In genomic region chr8:9978475-9979230, GRCm38 (mm10) we compare ENCODE assay signal across 8 mouse cellular contexts. TPM values are rescaled to one million over a fixed set of nuclear protein-coding genes. Genes with fewer than 3 reads are reported as not detected.
A peak's percentile ranks its signal among the peaks of the same experiment; 100 is the strongest.
DNase-seq lines count a peak whose midpoint lies in the region; ATAC-seq lines count a peak whose summit lies in the region.

No protein-coding gene starts in this region.

- H3K27ac ChIP-seq in lung, embryonic 15.5 days: no peak overlapping the region
- H3K27ac ChIP-seq in forebrain, embryonic 16.5 days (ENCODE audit: low read length): no peak overlapping the region
- H3K27ac ChIP-seq in limb, embryonic 11.5 days (replicated peaks; ENCODE audit: low read depth, low read length): no peak overlapping the region
- no peak overlapping the region for H3K27ac ChIP-seq in stomach, embryonic 14.5 days (ENCODE audit: low read length)

- WGBS in lung, embryonic 15.5 days: 41% methylated on average over 18 of the region's 18 CpGs
- 47% methylated on average over 18 of the region's 18 CpGs for WGBS in forebrain, embryonic 16.5 days
- WGBS in limb, embryonic 11.5 days: 65% methylated on average over 18 of the region's 18 CpGs
- WGBS in stomach, embryonic 14.5 days: 54% methylated on average over 18 of the region's 18 CpGs

- ATAC-seq in lung, embryonic 15.5 days (ENCODE audit: borderline replicate concordance, extremely low read depth, low FRiP score, low TSS enrichment): no peak
- ATAC-seq in forebrain, embryonic 16.5 days: no peak
- no peak for ATAC-seq in limb, embryonic 11.5 days (ENCODE audit: insufficient number of reproducible peaks, low FRiP score, low TSS enrichment, low read depth)
- ATAC-seq in stomach, embryonic 14.5 days (ENCODE audit: insufficient number of reproducible peaks, insufficient read depth, low FRiP score, low read depth): no peak

- intact Hi-C loops in left cerebral cortex, postnatal 25 days (cut with DNase I): loop anchor here (5.0 kb wide), 4 partner anchors 189 to 1034 kb away; no protein-coding TSS in a partner anchor

- no peak for DNase-seq in lung, postnatal 25 days (ENCODE audit: low spot score)
- DNase-seq in cerebellum, adult 18-20 months: peak; percentile 48 to 55
- DNase-seq in limb, embryonic 11.5 days (ENCODE audit: low spot score): no peak
- DNase-seq in layer of hippocampus, adult 8-10 months (ENCODE audit: low spot score in 2 of 2): no peak
- no peak for DNase-seq in left cerebral cortex, postnatal 25 days (ENCODE audit: low spot score in 2 of 2)

- peaks cover 31% of the 10 kb centered on the region for H3K4me1 ChIP-seq in lung, embryonic 15.5 days
- peaks cover 42% of the 10 kb centered on the region for H3K4me1 ChIP-seq in forebrain, embryonic 16.5 days (replicated peaks; ENCODE audit: control insufficient read depth, insufficient read depth, low read length)
- H3K4me1 ChIP-seq in limb, embryonic 11.5 days (ENCODE audit: control insufficient read depth, insufficient read depth, low read length): peaks cover 13% of the 10 kb centered on the region
- peaks cover 16% of the 10 kb centered on the region for H3K4me1 ChIP-seq in stomach, embryonic 14.5 days (ENCODE audit: control insufficient read depth, insufficient read depth, low read length)

- H3K4me3 ChIP-seq in lung, embryonic 15.5 days: peak overlapping the region; percentile 80
- peak overlapping the region; percentile 83 for H3K4me3 ChIP-seq in forebrain, embryonic 16.5 days (replicated peaks; ENCODE audit: low read length)
- H3K4me3 ChIP-seq in limb, embryonic 11.5 days (ENCODE audit: low read depth, low read length): peak overlapping the region; percentile 68
- H3K4me3 ChIP-seq in stomach, embryonic 14.5 days (ENCODE audit: low read depth, low read length): peak overlapping the region; percentile 76

- H3K27me3 ChIP-seq in lung, embryonic 15.5 days: no peaks in the 10 kb centered on the region
- H3K27me3 ChIP-seq in forebrain, embryonic 16.5 days (replicated peaks; ENCODE audit: control insufficient read depth, insufficient read depth, low read length): no peaks in the 10 kb centered on the region
- H3K27me3 ChIP-seq in limb, embryonic 11.5 days (ENCODE audit: control insufficient read depth, insufficient read depth, low read length): no peaks in the 10 kb centered on the region
- H3K27me3 ChIP-seq in stomach, embryonic 14.5 days (ENCODE audit: control insufficient read depth, insufficient read depth, low read length): no peaks in the 10 kb centered on the region

- peak overlapping the region; percentile 68 for H3K4me2 ChIP-seq in lung, embryonic 15.5 days
- peak overlapping the region; percentile 86 for H3K4me2 ChIP-seq in forebrain, embryonic 16.5 days (ENCODE audit: low read length)
- H3K4me2 ChIP-seq in limb, embryonic 11.5 days (ENCODE audit: low read depth, severe bottlenecking): peak overlapping the region; percentile 51
- H3K4me2 ChIP-seq in stomach, embryonic 14.5 days (replicated peaks; ENCODE audit: low read depth, low read length): peak overlapping the region; percentile 80

- no peaks in the 10 kb centered on the region for H3K9me3 ChIP-seq in lung, embryonic 15.5 days
- no peaks in the 10 kb centered on the region for H3K9me3 ChIP-seq in forebrain, embryonic 16.5 days (ENCODE audit: control insufficient read depth, low read length)
- no peaks in the 10 kb centered on the region for H3K9me3 ChIP-seq in limb, embryonic 11.5 days (ENCODE audit: control insufficient read depth, low read length)
- no peaks in the 10 kb centered on the region for H3K9me3 ChIP-seq in stomach, embryonic 14.5 days (ENCODE audit: control insufficient read depth, low read depth, low read length)

- H3K9ac ChIP-seq in lung, embryonic 15.5 days: peak overlapping the region; percentile 76
- peak overlapping the region; percentile 91 for H3K9ac ChIP-seq in forebrain, embryonic 16.5 days (replicated peaks; ENCODE audit: low read depth, low read length)
- H3K9ac ChIP-seq in limb, embryonic 11.5 days (ENCODE audit: low read length): peak overlapping the region; percentile 81
- H3K9ac ChIP-seq in stomach, embryonic 14.5 days (replicated peaks; ENCODE audit: low read depth, low read length): peak overlapping the region; percentile 70; the same call in 1 of the 2 replicates

- 0 out of 2 replicates have a peak, but pooled peaks cover 8% of the 10 kb centered on the region for H3K36me3 ChIP-seq in lung, embryonic 15.5 days
- H3K36me3 ChIP-seq in forebrain, embryonic 16.5 days (ENCODE audit: control insufficient read depth, insufficient read depth): no peaks in the 10 kb centered on the region
- H3K36me3 ChIP-seq in limb, embryonic 11.5 days (ENCODE audit: control insufficient read depth, insufficient read depth, low read length): no peaks in the 10 kb centered on the region
- H3K36me3 ChIP-seq in stomach, embryonic 14.5 days (ENCODE audit: control insufficient read depth, insufficient read depth, low read length): no peaks in the 10 kb centered on the region; the same call in 1 of the 2 replicates

RNA-seq across cellular contexts. Expression of gene Abhd13, which starts 1.1 kb away (rescaled TPM):
- polyA plus RNA-seq in lung, embryonic 15.5 days (2015; fragmentation: Nextera tagmentation; extraction: Ambion mirVana): 15.9 and 17.1 TPM in 2 replicates
- 15.2 and 18.3 TPM in 2 replicates for polyA plus RNA-seq in forebrain, embryonic 16.5 days (2015; fragmentation: Nextera tagmentation; extraction: Ambion mirVana)
- polyA plus RNA-seq in limb, embryonic 11.5 days (2014; fragmentation: Nextera tagmentation; extraction: Ambion mirVana): 19.4 and 20.7 TPM in 2 replicates
- 21.3 and 23.3 TPM in 2 replicates for polyA plus RNA-seq in stomach, embryonic 14.5 days (2014; fragmentation: Nextera tagmentation; extraction: Ambion mirVana)
- 10 to 100 TPM; 25.9 to 27.3 (median 26.9) TPM for total RNA-seq in layer of hippocampus, adult 8-10 months (2022)
- total RNA-seq in left cerebral cortex, postnatal 25 days (2021): 10 to 100 TPM; 31.5 to 32.3 TPM

RNA-seq across cellular contexts. Expression of gene Lig4, which starts 1.2 kb away (rescaled TPM):
- polyA plus RNA-seq in lung, embryonic 15.5 days (2015; fragmentation: Nextera tagmentation; extraction: Ambion mirVana): 4.9 and 5.0 TPM in 2 replicates
- polyA plus RNA-seq in forebrain, embryonic 16.5 days (2015; fragmentation: Nextera tagmentation; extraction: Ambion mirVana): 11.0 and 11.7 TPM in 2 replicates
- polyA plus RNA-seq in limb, embryonic 11.5 days (2014; fragmentation: Nextera tagmentation; extraction: Ambion mirVana): 8.0 and 8.7 TPM in 2 replicates
- 6.2 and 6.5 TPM in 2 replicates for polyA plus RNA-seq in stomach, embryonic 14.5 days (2014; fragmentation: Nextera tagmentation; extraction: Ambion mirVana)
- 10 to 100 TPM; 11.1 to 12.9 (median 12.1) TPM for total RNA-seq in layer of hippocampus, adult 8-10 months (2022)
- total RNA-seq in left cerebral cortex, postnatal 25 days (2021): 10 to 100 TPM; 11.1 to 11.7 TPM

RNA-seq across cellular contexts. Expression of gene Tnfsf13b, which starts 27.6 kb away (rescaled TPM):
- 1.6 and 1.7 TPM in 2 replicates for polyA plus RNA-seq in lung, embryonic 15.5 days (2015; fragmentation: Nextera tagmentation; extraction: Ambion mirVana)
- 0.43 TPM in 1 of 2 replicates, not detected in the other for polyA plus RNA-seq in forebrain, embryonic 16.5 days (2015; fragmentation: Nextera tagmentation; extraction: Ambion mirVana)
- polyA plus RNA-seq in limb, embryonic 11.5 days (2014; fragmentation: Nextera tagmentation; extraction: Ambion mirVana): 0.10 and 0.17 TPM in 2 replicates
- 0.38 and 0.60 TPM in 2 replicates for polyA plus RNA-seq in stomach, embryonic 14.5 days (2014; fragmentation: Nextera tagmentation; extraction: Ambion mirVana)
- total RNA-seq in layer of hippocampus, adult 8-10 months (2022): 1 to 10 TPM; 1.7 to 7.8 (median 5.0) TPM
- total RNA-seq in left cerebral cortex, postnatal 25 days (2021): 1 to 10 TPM; 2.4 to 3.1 TPM

Comparison
In these comparisons a context has a peak if more than half of its experiments do, and no peak if none do; other contexts are left out.
1. DNase-seq: peak in cerebellum, adult 18-20 months (2 of 2); none in lung, postnatal 25 days (single experiment), limb, embryonic 11.5 days (single experiment), layer of hippocampus, adult 8-10 months (0 of 2) and left cerebral cortex, postnatal 25 days (0 of 2).
2. Peak in every context shown above with its lines, with median percentiles within 50 percentile points of each other: H3K4me2 ChIP-seq, H3K4me3 ChIP-seq and H3K9ac ChIP-seq.